Mouse (Mus musculus): ENCODE data around the gene Mdga1. TPM values are rescaled to one million over a fixed set of nuclear protein-coding genes. Genes with fewer than 3 reads are reported as not detected.

Gene Mdga1
- 4.9 and 8.3 TPM in 2 replicates for total RNA-seq (2015)
- 2.3 and 3.7 TPM in 2 replicates for total RNA-seq (2017)

DNA sequence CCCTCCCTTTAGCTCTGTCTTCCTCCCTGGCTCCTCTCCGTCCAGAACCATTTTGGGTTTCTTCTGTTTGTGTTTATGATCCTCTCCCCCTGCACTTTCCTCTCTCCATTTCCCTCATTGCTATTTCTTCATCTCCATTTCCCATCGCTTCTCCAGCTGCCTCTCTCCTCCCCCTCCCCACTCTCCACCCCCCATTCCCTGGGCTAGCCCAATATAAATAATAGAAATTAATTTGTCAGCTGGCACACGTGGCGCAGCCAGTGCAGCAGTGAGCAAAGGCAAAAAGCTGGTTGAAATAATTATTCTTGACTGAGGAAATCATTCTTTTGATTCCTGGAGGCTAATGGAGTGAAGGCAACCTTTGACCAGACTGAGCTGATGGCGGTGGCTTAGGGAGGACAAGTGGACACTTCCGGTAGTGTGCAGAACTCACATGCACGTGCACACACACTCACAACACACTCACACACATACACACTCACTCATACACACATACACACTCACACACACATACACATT, at the start of gene Mdga1:
TSS of gene Mdga1 (minus strand) at position 51 of the 519 bp plus-strand sequence.
- ATAC-seq (replicated peaks; ENCODE audit: poor library complexity), result no peak

DNA sequence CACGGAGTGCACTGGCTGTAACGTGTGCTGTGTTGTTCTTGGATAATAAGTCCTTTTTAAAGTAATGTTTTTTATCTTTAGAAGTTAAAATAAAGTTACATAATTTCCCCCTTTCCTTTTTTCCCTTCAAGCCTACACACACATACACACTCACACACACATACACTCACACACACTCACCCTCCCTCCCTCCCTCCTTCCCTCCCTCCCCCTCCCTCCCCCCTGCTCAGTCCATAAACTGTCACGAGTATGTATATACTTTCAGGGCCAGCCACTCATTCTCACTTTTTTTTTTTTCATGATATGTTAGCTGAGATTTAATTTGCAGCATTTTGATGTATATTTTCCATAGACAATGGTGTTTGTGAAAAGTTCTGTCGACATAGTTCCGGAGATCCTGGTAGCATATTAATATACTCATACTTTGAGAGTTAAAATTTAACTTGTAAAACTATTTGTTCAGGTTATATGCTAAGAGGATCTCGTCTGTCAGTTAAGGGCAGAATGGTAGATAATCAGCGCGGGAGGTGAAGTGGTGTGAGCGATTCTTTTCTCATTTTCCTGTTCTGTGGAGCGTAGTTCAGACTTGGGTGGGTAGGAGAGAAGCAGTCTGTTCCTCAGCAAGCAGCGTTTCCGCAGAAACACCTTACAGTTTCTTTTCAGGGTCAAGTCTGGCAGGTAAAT, 49.2 kb upstream of the Mdga1 start:
- ATAC-seq (replicated peaks; ENCODE audit: poor library complexity), result no peak

DNA sequence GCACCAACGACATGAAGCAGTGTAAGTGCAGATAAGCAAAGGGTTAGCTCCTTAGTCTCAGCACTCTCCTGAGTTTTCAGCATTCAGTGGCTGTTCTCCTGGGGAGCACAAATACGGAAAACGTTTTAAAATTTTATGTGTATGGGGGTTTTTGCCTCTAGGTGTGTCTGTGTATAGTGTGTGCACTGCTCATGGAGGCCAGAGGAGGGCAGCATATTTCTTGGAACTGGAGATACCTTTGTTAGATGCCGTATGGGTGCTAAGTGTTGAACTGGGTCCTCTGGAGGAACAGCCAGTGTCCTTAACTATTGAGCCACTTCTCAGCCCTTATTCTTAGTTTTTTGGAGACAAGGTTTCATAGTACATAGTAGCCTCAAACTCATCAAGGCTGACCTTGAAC, 44.8 kb upstream of the Mdga1 start:
- ATAC-seq (replicated peaks; ENCODE audit: poor library complexity), result no peak

DNA sequence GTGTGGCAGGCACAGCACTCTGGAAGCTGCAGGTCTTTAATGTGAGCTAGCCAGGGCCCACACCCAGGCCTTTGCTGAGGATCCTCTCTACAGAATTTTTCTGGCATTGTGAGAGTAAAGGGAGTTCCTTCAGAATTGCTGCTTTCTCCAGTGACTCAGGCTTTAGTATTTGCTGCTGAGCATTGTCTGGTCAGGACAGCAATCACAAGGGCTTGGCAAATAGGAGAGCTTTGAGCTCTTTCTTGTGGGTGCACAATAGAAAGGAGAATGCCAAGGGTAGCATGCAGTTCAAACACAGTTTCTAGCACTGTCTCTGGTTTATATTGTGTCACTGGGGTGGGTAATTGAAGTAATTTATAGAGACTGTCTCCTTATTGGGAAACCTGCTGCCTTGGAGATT, 38.5 kb upstream of the Mdga1 start:
- no peak for ATAC-seq (replicated peaks; ENCODE audit: poor library complexity)

DNA sequence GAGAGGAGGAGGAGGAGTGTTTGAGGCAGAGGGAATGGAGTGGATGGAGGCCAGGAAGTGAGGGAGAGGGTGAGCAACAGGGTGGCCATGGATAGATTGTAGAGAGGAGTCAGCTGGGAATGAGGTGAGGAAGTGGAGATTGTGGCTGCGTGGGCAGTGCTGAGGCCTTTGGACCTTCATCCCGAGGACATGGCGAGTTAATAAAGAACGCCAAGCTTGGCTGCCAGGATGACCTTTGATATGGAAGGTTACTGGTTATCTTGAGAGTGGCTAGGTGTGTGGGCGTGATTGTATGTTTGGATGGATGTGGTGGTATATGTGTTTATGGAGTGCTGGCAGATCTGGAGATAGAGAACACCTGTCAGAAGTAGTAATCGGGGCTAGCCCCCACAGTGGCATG, 38.0 kb upstream of the Mdga1 start:
- ATAC-seq (replicated peaks; ENCODE audit: poor library complexity), result no peak

DNA sequence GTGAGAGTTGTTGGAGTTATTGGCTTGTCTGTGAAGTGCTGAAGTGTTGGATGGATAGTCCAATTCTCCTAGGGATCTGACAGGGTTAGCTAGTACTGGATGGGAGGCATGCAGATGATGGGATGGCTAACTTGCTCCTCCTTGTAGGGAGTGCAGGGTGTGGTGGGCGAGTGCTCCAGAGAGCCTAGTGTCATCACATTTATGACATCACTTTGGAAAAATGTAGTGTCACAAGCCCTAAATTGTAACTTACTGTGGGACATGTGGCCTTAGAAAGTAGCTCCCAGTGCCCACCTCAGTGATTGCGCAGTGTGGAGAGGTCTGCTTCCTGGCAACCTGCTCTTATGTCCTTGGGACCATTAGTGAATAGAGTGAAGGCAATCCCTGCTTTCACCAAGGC, 37.0 kb upstream of the Mdga1 start:
- no peak for ATAC-seq (replicated peaks; ENCODE audit: poor library complexity)

DNA sequence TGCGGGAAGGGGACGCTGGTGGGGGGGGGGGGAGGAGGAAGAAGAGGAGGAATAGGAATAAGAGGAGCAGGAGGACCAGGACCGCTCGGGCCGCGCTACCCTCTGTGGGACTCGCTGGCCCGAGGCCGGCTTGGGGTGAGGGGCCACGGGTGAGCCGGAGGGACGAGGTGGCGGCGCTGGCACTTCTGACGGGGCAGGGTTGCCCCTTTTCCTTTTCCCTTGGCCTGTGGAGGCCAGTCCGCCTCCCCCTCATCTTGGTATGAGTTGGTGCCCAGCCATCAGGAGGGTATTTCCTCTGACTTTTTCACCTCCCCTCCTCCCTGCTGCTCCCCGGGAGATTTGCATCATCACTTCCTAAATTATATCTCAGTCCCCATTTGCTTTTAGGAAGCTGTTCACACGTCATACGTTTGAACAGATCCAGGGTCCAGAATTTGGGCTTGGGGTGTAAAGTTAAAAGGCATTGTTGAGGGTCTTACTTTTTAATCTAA, 35.6 kb upstream of the Mdga1 start:
- 0 out of 2 replicates have a peak, but pooled peaks have one; percentile 17 for ATAC-seq (replicated peaks; ENCODE audit: poor library complexity)

DNA sequence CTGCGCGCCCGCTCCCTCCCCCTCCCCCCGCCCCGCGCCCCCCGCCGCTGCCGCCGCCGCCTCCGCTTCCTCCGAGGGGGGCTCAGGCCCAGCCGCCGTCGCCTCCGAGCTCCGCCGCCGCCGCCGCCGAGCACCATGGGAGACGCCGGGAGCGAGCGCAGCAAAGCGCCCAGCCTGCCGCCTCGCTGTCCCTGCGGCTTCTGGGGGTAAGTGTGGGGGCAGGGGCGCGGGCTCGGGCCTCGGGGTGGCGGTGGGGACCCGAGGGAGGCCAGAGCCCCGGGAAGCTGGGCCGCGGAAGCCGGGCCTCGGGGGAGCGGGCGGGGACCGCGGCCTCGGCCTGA, 35.2 kb upstream of the Mdga1 start:
- no peak for ATAC-seq (replicated peaks; ENCODE audit: poor library complexity)

DNA sequence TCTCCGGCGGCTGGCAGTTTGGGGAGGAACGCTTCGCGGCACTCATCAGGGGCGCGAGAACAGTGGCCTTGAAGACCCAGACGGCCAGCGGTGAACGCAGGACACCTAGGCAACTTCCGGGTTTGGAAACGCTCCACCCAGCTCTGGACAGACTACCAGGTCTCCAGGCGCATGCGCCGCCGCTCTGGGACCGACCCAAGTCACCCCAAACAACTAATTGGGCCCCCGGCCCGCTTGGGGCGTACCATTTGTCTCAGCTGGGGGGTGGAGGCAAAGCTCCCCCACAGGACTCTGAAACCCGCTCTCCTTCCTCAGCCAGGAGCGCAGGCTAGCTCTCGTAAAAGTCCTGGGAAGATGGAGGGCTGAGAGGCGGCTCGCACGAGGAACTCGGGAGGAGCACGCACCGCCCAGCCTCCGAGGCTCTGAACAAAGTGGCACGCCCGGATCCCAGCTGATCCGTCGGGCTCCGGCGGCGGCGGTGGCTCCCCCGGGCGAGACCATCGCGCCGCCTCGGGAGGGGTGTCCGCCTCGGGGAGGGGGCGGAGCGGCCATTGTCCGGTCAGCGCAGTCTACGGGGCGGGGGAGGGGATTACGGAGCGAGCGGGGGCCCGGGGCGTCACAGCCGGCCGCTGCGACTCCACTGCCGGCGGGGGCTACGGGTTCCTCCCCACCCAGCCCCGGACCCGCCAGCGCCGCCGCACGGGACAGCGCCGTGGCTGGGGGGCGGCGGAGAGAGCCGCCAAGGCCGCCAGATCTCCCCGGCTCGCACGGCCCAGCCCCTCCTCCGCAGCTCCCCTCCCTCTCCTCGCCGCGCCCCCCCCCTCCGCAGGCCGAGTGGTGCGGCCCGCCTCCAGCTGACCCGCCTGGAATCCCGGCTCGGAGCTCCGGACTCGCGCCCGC, 34.6 kb upstream of the Mdga1 start, which contains the start of gene Zfand3:
TSS of gene Zfand3 (plus strand) at position 531 of the 900 bp plus-strand sequence.
- peak; percentile 88 for ATAC-seq (replicated peaks; ENCODE audit: poor library complexity)

DNA sequence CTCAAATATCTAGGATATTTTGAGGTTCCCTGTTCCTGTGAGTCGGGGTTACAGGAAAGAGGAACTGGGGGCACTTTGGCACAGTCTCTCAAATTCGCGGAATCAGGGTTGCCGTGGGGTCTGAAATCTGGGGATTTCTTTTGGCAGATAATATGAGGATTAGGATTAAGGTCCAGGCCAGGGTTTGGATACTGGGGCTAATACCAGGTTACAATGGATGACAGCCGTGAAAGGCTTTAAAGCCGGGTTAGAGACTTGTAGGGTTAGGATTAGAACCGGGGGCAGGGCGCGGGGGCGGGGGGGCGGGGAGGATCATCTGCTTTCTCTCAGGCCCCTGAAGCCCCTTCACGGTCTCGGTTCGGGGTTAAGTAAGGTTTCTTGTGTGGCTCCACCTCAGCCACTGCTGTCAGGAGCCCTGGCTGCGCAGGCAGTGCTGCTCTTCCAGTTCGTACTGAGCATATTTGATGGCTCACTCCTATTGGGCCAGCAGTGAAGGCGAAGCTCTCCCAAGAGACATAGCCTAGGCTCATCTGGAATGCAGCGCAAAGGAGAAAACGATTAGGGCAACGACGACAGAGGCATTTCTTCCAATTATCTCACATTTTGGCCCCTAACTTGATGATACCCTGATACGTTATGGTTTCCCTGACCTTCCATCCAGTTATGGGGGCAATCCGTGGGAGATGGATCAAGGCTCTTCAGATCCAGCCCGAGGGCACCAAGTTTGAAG, 28.8 kb upstream of the Mdga1 start:
- ATAC-seq (replicated peaks; ENCODE audit: poor library complexity), result no peak

DNA sequence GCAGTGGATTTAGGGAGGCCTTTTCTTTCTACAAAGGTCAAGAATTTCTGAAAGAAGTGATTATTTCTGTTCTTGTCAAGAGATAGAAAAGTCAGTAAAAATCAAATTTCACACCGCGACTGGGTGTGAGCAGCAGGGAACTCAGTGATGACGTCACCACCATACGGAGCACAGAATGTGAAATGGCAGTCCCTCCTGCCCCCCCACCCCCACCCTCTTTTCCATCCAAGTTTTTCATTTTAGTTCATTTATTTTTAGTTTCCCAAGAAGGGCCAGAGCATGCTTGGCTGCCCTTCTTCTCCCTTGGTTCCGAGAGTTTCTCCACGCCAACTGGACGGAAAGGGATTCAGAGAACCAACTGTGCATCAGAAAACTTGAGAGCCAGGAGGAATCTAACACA, 27.8 kb upstream of the Mdga1 start:
- ATAC-seq (replicated peaks; ENCODE audit: poor library complexity), result no peak

DNA sequence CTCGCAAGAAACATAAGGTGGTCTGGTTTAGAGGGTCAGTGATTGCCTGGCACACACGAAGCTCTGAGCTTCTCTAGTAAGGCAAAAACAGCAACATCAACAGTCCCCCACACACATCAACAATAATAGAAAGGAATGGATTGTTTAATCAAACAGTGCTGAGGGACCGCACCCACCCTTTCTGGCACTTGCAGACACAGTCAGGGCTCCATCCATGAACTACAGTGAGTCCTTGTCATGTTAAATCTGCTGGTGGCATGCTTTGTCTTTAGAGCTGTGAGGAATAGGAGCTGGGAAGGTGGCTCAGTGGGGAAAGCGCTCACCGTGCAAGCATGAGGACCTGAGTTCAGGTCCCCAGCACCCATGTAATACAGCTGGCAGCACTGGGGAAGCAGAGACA, 26.1 kb upstream of the Mdga1 start:
- ATAC-seq (replicated peaks; ENCODE audit: poor library complexity), result no peak

DNA sequence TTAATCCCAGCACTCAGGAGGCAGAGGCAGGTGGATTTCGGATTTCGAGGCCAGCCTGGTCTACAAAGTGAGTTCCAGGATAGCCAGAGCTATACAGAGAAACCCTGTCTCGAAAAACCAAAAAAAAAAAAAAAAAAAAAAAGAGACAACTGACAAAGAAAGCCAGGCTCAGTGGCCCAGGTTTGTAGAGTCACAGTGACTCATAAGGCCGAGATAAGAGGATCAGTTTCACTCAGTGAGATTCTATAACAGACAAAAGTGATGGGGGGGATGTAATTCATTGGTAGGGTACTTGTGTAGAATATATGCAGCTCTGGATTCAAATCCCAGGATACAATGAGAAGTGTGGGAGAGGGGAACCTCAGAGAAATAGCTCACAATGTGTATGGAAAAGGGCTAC, 24.6 kb upstream of the Mdga1 start:
- ATAC-seq (replicated peaks; ENCODE audit: poor library complexity), result no peak

DNA sequence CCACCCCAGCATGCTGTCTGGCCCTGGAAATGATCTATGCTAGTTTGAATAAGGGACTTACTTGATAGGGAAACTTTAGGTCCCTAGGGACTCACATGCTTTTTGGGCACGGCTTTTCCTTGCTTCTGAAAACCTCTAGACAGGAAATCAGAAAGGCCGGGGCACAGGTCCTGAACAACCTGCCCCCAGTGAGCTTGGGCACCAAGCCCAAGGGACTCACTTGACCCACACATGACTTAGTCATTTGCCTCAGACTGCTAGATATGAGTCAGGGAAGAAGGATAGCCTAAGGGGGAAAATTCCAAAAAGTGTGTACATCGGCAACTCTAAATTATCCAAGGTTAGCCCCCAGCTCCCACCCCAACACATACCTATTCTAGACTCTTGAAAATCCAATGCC, 24.1 kb upstream of the Mdga1 start:
- no peak for ATAC-seq (replicated peaks; ENCODE audit: poor library complexity)

DNA sequence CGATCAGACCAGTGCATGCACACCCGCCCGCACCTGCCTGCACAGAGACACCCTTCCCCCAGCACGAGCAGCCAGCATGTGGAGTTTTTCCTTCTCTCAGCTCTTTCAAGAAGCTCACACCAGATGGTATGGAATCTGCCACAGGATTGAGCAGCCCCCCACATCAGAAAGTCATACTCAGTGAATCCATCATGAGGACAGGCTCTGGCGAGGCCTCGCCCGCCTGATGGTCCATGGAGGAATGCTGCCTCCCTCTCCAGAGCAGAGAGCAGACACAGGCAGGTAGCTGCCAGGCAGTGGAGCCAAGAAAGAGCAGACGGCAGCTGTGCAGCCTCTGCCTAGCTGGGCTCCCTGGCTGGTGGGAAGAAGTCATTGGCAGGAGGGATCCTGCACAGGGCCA, 23.6 kb upstream of the Mdga1 start:
- no peak for ATAC-seq (replicated peaks; ENCODE audit: poor library complexity)

DNA sequence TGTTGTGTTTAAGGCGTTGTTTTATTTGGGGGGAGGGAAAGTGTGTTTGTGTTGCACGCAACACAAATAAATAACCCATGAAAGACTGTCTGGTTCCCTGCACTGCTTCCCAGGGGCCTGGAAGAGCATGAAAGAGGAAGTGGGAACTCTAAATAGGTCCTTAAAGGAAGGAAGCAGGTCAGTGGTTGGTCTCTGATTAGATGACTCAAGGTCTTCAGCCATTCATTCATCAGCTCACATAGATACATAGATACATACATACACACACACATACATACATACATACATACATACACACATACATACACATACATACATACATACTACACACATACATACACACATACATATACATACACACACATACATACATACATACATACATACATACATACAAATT, 21.0 kb upstream of the Mdga1 start:
- no peak; the same call in 1 of the 2 replicates for ATAC-seq (replicated peaks; ENCODE audit: poor library complexity)

DNA sequence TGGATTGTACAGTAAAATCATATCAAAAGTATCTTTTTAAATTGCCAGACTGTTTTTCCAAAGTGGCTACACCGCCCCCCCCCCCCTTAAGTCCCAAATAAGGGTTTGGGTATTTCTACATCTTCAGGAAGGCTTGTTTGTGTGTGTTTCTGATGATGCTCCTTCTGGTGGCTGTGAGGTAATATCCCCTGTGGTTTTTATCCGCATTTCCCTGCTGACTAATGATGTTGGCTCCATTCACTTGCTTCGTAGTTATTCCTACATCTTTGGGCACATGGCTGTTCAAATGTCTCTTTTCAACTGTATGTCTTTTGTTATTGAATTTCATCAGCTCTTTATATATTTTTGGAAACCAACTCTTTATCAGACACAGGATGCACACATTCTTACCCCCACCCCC, 20.2 kb upstream of the Mdga1 start:
- ATAC-seq (replicated peaks; ENCODE audit: poor library complexity), result no peak

DNA sequence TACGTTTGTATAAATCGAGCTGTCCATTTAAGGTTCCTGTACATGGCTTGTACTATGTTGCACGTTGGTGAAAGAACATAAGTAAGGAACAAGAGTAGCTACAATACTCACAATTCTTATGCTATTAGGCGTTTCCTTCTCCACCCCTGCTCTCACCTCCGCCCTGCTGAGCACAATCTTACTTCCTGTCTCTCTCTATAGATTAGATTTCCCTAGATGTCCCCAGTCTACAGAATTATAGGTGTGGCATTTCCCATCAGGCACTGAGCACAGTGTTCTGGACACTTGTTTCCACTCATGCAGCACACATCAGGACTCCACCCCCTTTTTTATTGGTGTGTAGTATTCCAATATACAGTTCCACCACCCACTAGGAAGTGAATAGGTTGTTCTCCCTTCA, 19.8 kb upstream of the Mdga1 start:
- no peak for ATAC-seq (replicated peaks; ENCODE audit: poor library complexity)

DNA sequence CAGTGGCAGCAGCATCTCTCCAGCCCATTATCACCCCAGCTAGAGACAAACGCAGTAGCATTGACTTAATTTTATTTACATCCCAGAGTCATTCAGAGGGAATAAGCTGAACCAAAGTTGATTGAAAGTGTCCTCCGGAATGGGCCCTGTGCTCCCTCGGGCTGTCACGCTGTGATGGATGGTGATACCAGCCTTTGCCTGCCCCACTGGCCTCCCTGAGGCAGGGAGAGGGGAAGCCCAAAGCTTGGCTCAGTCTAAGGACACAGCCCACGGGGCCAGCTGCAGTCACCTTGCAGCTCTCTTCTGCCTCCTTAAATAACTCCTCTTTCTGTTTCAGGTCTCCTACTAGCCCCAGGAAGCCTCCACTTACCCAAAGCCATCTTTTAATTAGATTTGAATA, 18.3 kb upstream of the Mdga1 start:
- no peak for ATAC-seq (replicated peaks; ENCODE audit: poor library complexity)

DNA sequence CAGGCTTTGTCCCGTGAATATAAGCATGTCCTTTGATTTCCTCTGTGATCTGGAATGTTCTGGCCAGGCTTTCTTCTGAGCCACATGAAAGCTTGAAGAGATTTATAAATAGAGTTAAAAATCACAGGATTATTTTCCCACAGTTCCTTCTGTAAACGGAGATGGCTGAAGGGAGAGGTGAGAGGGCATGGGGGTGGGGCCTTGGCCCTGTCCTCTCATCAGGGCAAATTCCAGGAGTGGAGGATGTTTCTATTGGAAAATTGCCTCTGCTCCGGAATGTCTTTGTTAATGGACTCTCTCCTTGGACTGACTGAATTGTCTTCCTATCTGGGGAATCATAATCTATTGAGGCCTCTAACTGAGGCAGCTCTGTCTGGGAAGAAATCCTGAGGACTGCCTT, 15.6 kb upstream of the Mdga1 start:
- no peak for ATAC-seq (replicated peaks; ENCODE audit: poor library complexity)

DNA sequence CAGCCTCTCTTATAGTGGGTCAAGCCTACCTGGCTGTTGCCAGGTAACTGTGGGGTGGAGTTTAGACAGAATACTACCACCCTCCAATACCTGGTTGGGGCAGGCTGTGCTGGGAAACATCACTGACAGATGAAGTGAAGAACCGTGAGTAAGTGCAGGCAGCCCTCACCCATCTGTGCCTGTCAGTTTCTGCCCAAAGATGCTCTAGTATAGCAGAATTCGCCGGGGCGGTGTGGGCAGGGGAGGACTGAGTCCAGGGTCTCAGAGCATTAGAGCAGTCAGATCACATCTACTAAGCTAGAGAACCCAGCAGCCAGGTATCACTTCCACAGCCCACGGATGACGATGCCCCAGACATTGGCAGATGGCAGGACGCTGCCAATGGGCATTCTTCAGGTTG, 15.0 kb upstream of the Mdga1 start:
- ATAC-seq (replicated peaks; ENCODE audit: poor library complexity), result no peak
